Mouse (Mus musculus): ENCODE data around the gene Alpk1. TPM values are rescaled to one million over a fixed set of nuclear protein-coding genes. Genes with fewer than 3 reads are reported as not detected.

Alpk1 gene
- total RNA-seq, 2 experiments from 2014 or later, result 1.4 to 1.6 TPM

DNA sequence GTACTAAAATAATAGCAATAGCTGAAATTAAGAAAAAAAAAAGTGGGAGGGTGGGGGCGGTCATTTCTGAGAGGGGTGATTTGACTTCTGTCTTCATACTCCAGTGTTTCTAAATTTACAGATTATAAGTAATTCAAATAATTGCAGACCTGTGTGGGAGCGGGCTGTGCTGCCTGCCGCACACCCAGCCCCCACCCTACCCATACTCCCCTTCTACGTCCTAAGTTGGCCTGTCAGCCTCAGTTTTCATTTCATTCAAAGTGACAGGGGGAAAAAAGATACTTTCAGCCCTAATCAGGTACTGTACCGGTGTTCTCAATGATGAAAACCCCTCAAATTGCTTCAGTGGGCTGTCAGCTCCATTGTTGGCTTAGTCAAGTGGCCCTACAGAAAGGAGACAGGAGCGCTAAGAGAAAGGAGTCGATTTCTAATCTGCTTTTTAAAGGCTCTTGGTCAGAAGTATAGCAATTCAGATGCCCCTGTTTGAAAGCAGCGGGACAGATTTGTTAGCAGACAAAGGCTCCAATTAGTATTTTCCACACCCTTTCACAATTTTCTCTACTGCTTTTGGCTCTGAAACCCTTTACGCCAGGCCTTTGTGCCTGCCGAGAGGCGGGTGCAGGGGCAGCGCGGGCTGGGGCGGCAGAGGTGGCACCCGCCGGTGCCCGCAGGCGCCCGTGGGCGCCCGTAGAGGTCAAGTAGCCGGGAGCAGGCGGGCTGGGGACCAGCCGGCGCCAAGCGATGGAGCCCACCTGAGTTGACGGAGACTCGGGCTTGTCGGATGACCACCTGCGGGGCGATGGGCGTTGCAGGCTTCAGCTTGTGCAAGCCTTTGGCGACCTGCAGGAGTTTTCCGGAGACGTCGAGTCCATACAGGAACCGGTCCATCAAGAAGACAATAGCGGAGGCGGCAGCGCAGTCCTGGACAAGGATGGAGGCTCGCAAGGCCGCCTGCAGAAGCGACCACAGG lies 85.2 kb downstream of the Alpk1 start:
- TF ChIP-seq CTCF (IDR thresholded peaks at IDR 0.05), result no peak
- Histone ChIP-seq H3K4me3 (no peak overlapping the region), H3K27ac (no peak overlapping the region)
- intact Hi-C loops (cut with DNase I), result no loop called here
- no peak for DNase-seq

DNA sequence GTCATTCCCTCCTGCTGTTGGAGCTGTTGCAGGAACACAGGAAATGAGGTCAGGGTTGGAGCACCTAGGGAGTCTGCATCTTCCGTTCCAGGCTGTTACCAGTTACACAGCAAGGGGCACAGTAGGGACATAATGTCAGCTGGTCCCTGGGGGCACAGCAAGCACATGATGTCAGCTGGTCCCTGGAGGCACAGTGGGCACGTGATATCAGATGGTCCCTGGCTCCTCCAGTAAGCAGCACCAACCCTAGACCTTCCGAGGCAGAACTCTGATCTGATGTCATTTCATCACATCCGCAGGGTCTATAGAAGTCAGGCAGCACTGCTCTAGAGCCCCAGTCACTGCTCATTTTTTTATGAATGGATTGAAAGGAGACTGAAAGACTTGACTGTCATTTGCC lies 89.1 kb downstream of the Alpk1 start:
- no peak overlapping the region for H3K4me3 ChIP-seq
- intact Hi-C loops (cut with DNase I), result no loop called here
- no peak for TF ChIP-seq CTCF (IDR thresholded peaks at IDR 0.05)
- no peak for DNase-seq
- H3K27ac ChIP-seq, result no peak overlapping the region

GRCm38 (mm10) chr3:127679703-127680102 lies 100.6 kb downstream of the Alpk1 start:
- no peak for TF ChIP-seq CTCF (IDR thresholded peaks at IDR 0.05)
- Histone ChIP-seq H3K4me3 (no peak overlapping the region), H3K27ac (no peak overlapping the region)
- no peak for DNase-seq
- intact Hi-C loops (cut with DNase I), result no loop called here

DNA sequence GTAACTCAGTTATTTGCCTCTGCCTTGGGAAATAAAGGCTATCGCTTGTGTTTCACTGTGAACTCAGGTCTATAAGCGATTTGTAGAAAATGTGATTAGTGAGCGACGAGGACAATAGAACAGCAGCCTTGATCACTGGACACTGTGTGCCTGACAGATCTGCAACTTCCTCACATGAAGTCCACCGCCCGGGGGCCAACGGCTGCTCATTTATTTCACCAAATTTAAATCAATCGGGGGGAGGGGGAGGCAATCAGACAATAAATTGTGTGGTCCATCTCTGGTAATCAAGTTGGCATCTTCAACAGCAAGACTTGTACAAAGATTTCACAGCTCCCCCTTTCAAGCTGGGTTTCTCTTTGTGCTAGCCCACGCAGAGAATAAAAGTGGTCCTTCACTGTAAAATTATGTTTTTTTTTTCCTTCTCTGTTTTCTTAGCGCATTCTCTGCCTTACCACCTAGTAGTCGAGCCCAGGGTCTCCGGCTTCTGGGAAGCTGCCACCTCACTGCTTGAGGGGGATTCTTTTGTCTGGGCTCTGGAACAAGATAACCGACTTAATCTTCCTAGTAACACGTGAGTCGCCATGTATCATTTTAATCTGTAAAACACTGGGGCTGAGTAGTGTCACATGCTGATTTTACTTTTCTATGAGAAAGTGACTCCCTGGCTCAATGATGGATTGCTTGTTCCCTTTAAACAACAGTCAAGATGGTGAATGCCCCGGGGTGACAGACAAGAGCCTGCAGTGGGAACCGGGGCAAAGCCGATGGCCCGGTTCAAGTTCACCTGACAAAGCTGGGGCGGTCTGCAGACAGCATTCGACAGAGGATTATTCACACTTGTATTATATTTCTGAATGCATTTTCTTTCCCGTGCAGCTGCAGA lies 118.4 kb downstream of the Alpk1 start:
- DNase-seq, result no peak
- TF ChIP-seq CTCF (IDR thresholded peaks at IDR 0.05), result no peak
- intact Hi-C loops (cut with DNase I), result no loop called here
- H3K4me3 ChIP-seq, result no peak overlapping the region
- H3K27ac ChIP-seq, result no peak overlapping the region

GRCm38 (mm10) chr3:127660712-127661111 lies 119.6 kb downstream of the Alpk1 start:
- no peak for DNase-seq
- no peak overlapping the region for H3K27ac ChIP-seq
- intact Hi-C loops (cut with DNase I), result no loop called here
- H3K4me3 ChIP-seq, result no peak overlapping the region
- no peak for TF ChIP-seq CTCF (IDR thresholded peaks at IDR 0.05)

GRCm38 (mm10) chr3:127651742-127652653 lies 128.3 kb downstream of the Alpk1 start:
- intact Hi-C loops (cut with DNase I), result no loop called here
- no peak for TF ChIP-seq CTCF (IDR thresholded peaks at IDR 0.05)
- Histone ChIP-seq H3K27ac (no peak overlapping the region), H3K4me3 (no peak overlapping the region)
- no peak for DNase-seq

DNA sequence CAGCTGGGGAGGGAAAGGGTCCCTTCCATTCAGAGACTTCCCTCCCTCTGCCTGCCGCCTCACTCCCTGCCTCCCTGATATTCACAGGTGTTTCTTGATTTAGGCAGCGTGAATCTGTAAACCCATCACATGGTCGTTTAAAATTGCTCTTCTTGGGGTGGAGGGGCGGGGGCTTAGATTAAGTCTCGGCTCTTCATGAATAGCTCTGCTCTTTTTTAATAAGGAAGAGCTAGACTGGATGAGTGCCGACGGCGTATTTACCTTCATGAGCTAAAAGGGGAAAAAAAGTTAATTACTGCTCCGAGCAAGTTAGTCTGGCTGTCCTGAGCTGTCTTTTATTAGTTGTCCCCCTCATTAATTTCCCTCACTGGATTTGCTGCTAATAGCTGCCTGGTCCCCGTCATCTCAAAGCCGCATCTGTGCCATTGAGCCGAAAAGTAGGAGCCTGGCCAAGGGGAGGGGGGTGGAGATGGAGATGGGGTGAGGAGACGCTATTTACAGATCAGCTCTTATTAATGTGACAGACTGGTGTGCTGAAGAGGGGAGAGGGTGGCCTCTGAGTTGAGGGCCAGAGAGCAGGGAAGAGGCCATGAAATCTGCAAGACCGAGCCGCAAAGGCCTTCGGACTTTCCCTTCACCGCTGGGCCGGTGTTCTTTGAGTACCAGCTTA lies 134.0 kb downstream of the Alpk1 start:
- intact Hi-C loops (cut with DNase I), result no loop called here
- H3K4me3 ChIP-seq, result no peak overlapping the region
- TF ChIP-seq CTCF (IDR thresholded peaks at IDR 0.05), result no peak
- H3K27ac ChIP-seq, result no peak overlapping the region
- no peak for DNase-seq

- no peak for DNase-seq
- no peak overlapping the region for H3K4me3 ChIP-seq
- TF ChIP-seq CTCF (IDR thresholded peaks at IDR 0.05), result no peak
- no peak overlapping the region for H3K27ac ChIP-seq
- intact Hi-C loops (cut with DNase I), result no loop called here
Measured at GRCm38 (mm10) chr3:127642211-127642610, 138.1 kb downstream of the Alpk1 start.

DNA sequence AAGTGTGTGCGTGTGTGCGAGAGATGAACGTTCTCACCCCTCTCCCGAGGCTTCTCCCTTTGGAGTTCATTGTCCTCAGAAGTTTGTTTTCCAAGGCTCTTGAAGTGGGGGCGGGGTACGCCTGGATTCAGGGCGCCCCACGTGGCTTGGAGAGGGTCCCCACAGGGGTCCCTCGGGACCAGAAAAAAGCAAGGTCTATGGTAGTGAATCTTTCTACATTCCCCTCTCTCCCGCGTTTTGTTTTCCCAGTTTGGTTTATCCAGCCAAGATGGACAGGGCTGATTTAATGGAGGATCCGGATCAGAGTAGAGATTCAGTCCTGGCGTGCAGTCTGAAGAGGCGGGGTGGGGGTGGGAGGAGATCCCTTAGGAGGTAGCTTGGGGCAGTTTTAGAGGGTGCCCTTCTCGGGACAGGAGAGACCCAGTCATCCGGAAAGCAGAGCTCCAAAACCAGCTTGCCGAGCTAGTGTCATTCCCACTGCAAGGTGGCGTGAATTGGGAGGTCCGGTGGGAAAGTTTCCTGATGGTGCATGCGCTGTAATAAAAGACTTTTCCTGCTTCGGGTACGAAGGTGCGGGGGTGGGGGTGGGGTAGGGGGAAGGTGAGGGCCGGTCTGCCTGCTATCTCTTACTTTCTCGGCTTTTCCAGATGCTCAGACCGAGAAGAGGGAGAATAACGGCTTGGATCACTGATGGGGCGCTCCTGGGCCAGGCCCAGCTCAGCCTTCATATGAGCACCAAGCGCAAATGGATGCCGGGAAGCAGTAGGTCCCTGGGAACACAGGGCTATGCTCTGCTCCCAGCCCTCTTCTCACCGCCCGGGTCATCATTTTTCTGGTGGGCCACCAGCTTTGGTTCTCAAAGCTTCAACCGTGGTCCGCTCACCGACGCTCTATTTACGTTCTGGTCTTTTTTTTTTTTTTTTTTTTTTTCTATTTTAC lies 139.3 kb downstream of the Alpk1 start:
- intact Hi-C loops (cut with DNase I), result no loop called here

DNA sequence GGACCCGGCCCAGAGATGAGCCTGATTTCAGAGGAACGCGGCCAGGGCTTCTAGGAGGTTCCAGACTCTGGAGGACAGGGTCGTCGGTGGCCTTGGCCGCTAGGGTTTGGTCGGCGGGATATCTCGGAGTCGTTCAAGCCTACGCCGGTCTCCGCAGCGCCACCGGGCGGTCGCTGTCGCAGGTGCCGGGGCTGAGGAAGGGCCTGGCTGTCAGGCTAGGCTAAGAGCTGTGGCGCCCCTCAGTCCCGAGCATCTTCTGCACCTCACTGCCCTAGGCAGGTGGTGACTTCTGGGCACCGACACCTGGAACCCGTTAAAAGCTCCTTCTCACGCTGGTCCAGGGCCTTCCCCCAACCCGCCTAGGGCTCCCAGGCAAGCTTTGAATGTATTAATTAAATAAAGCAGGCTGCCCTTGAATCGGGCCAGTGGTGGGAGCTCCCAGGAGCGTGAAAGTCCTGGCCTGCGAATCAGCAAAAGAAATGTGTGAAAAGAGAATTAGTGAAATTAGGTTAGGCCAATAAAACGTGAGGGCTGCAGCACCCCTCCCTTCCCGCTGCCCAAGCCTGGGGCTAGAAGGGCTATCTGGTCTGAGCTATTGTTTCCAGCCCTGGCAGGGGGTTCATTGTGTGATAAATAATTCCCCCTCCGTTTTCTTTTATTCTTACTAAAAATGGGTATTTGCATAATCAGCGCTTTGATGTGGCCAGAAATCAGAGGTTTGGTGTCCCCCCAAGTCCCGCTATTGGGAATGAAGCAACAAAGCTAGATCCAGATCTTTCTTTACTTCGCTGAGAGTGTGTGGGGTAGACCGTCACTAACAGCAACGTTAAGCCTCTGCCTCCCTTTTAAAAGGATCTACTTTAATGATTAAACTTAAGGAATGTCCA lies 140.2 kb downstream of the Alpk1 start:
- intact Hi-C loops (cut with DNase I), result no loop called here
- Histone ChIP-seq H3K4me3 (no peak overlapping the region), H3K27ac (no peak overlapping the region)
- TF ChIP-seq CTCF (IDR thresholded peaks at IDR 0.05), result peak; percentile 44
- peak; percentile 50 for DNase-seq

More for the DNA sequence above, 139.3 kb downstream of the Alpk1 start:
- Histone ChIP-seq H3K27ac (no peak overlapping the region), H3K4me3 (no peak overlapping the region)
- DNase-seq, result no peak
- TF ChIP-seq CTCF (IDR thresholded peaks at IDR 0.05), result no peak
